Mouse (Mus musculus): Measurements from ENCODE around the gene Krt7.

Gene Krt7

DNA sequence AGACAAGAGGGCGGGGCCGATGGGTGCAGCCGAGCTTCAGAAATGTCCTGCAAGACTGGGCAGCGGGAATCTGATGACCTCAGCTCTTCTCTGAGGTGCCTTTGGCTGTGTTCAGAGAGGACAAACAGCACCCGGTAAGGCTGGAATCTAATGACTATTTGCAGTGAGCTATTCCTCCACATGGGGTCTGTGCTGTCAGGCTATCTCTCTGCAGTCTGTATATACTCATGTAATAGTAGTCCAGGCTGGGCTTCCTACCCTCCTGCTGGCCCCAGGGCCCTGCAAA lies 34.1 kb upstream of the Krt7 start:
- in situ Hi-C loops (cut with MboI) = no loop called here

DNA sequence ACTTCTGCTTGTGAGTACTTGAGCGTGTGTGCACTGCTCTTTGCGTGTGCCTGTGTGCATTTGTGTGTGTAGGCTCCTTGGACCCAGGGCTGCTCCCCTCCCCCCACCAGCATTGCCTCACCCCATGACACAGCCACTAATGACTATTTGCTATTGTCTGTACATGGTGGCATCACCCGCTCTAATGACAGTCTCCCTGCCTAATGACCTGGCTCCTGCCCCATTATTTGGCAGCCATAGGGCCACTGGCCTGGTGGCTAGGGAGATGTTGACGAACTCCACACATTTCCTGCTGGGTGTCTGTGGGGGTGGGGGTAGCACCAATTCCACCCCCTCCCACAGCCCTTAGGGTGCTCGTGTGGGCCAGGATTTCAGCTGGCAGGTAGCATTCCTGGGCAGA lies 32.2 kb upstream of the Krt7 start:
- in situ Hi-C loops (cut with MboI) = no loop called here

DNA sequence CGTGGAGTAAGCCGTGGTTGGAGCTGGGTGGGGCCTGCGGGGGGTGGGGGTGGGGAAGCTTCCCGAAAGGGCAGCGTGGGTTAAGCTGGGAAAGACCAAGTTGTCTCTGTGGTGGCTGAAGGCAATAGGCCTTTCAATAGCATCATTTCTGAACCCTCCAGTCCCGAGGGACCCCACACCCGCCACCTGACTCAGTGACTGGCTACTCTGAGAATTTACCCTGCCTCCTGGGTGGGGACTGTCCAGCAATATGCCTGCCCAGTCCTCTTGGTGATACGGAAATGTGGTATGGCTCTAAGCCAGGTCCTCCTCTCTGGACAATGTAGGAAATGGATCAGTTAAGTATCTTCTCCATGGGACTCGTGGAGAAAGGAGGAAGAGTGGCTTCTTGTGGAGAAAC lies 29.1 kb upstream of the Krt7 start:
- in situ Hi-C loops (cut with MboI) = no loop called here

DNA sequence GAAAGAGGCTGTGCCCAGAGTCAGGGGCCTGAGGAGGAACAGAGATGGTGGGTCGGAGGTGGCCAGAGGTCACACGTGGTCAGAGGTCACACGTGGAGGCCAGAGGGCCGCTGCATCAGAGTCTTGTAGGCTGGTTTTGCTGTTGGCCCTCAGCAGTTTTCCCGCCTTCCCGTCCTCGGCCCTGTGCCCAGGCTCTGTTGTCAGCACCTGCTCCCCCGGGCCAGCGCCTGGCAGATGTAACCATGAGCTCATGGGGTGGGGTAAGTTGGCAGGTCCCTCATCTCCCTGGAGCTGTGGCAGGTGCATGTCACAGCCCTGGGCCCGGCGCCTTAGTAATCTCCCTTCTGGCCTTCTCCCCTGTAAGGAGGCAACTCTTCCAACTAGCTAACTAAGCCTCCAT lies 28.0 kb upstream of the Krt7 start:
- in situ Hi-C loops (cut with MboI) = no loop called here

DNA sequence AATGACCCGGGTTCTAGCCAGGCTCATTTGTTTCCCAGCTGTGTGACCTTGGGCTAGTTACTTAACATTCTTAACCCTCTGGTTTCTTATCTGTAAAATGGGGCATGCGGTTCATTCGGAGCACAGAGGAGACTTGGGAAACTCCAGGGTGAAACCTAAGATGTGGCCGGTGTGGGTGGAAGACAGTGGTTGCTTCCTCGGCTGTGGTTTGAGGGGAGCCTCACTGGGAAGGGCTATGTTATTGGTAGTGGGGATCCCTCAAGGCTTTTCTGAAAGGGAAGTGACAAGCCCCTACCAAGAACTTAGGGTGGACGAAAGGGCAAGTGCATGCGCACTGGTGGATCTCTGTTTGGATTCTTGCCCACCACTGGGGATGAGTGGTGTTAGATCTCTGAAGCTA lies 26.2 kb upstream of the Krt7 start:
- in situ Hi-C loops (cut with MboI) = no loop called here

DNA sequence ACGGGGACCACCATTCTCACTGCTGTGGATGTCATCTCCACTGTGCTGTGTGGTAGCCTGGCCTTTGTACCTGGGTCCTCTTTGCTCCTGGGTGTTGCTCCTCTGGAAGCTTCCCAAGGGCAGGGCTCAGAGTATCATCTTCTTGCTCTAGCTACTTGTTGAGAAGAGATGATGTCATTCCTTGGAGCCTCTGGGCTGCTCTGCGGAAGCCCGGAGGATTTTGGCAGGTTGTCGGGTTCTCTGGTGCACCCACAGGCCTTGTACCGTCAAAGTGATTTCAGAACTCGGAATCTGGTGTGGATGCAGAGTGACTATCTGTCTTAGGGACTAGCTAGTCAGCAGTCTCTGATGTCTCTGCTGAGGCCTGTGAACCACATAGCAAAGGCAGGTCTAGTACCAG lies 25.8 kb upstream of the Krt7 start:
- in situ Hi-C loops (cut with MboI) = no loop called here

DNA sequence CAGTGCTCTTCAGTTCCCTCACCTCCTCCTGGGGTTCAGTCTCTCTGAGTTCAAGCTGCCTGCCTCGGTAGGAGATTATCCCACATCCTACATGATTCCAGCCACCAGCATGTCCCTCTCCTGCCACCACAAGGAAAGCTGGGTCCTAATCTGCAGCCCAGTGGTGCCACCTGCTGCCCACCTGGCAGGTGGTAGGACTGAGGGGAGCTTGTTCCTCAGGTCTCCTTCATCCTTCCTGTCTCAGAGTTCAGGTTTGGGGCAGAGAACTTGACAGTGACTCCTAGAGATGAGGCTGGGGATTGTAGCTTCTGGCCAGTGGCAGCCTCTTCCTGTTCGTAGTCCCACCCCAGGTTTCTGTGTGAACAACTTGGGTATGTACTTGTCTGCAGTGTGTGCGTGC lies 23.7 kb upstream of the Krt7 start:
- in situ Hi-C loops (cut with MboI) = no loop called here

DNA sequence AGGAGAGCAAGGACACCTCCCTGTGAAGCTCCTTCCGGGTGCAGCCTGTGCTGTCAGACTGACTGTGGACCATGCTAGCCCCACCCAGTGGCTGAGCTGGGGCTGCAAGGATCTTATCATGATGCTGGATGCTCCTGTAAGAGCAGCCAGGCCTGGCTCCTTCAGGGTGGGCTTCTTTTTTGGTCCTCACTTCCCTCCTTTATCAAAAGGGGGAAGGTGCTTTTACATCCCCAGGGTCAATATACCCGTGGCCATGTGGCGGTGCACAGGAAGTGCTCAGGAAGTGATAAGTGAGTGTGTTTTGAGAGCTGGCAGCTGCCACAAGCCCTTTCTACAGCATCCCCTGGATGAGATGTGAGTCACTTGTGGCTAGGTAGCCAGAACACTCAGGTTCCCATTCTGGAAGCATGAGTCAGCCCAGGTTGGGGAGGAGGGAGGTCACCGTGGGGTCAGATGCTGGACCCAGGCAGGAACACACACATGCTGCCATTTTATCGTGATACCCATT lies 22.8 kb upstream of the Krt7 start:
- in situ Hi-C loops (cut with MboI) = no loop called here

DNA sequence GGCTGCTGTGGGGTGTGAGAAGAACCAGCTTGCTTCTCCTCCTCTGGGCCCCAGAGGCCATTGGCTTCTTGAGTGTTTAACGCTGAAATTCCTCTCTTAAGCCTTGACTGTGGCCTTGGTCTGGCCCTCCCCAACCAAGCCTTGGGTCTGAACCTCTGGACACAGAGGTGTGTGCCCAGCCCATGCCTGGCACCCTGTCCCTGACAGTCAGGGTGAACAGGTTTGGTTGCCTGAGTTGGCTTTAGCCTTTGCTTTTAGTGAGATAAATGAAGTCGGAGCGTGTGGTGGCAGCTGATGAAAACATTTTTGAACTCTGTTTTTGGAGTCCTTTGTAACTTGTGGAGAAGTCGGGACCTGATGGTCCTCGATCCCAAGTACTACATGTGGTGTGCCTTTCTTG lies 20.6 kb upstream of the Krt7 start:
- in situ Hi-C loops (cut with MboI) = no loop called here

DNA sequence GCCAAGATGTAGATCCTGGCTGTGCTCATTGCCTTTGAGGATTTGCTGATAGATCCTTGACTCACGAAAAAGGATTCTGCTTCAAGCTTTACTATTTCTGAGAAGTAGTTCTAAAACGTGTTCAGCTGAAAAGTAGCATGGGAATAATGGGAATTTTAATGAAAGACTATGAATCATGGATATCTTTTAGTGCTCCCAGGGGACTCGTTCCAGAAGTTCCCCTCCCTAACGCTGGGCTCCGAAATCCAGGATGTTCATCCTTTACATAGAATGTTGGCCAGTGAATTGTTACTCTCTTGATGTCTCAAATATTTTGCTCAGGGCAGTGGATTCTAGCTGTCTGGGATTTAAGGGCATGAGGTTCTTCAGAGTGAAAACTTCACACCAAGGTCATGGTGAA lies 18.6 kb upstream of the Krt7 start:
- in situ Hi-C loops (cut with MboI) = no loop called here

DNA sequence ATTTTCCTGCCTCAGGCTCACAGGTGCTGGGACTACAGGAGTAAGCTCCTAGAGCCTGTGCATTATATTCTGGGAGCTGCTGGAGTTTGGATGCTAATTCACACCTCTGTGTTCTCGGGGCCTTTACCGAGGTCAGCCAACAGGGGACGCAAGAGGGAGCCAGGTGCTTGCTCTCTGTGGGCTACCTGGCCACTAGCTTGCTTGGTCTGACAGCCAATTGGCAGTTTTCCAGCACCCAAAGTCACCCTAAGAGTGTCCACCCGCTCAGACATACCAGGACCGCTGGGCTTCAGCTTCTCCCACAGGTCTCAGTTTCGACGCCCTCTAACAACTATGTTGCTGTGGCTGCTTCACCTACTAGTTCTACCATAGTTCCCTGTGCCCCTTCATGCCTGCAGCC lies 15.9 kb upstream of the Krt7 start:
- in situ Hi-C loops (cut with MboI) = no loop called here

DNA sequence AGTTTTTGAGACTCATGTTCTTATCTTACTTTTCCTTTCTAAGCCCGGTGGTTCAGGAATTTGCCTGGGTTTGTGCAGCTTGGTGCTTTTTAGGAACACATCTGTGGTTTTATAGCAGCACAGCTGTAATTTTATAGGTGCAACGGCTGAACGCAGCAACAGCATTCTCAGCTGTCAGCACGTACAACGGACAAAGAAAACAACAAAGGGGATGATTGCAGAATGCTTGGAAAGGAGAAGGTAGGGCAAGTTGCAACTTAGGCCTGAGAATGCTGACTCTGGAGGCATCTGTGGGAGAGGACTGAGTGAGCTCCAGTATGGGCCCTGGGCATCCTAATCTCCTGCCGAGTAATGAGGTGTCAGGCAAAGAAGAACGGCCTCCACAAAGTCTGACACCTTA lies 14.4 kb upstream of the Krt7 start:
- in situ Hi-C loops (cut with MboI) = no loop called here

DNA sequence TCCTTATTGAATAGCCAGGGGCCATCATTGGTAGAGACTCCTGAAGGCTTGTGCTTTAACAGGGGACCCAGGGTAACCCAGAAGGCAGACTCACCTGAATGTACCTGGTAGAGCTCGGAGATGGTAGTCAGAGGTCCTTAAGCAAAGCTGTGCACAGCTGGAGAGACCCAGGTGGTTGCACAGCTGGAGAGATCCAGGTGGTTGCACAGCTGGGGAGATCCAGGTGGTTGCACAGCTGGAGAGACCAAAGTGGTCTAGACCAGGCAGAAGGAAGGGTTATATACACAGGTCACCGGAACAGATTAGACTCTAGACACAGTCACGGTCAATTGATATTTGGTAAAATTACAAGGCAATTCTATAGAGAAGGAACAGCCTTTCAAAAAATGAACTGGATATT lies 13.9 kb upstream of the Krt7 start:
- in situ Hi-C loops (cut with MboI) = no loop called here

DNA sequence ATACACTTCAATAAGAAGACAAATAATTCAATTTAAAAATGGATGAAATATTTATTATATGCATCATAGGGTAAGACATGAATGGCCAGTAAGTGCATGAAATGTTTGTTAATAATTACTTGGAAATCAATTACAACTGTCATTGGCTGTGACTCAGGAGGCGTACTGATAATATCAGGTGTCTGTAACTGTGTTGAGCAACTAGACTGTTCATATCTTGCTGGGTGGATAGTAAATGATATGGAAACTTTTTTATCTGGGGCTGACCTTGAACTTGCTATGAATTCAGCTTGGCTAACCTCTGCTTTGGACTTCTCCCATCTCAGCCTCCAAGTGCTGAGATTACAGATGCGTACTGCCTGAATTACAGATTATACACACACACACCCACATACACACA lies 13.2 kb upstream of the Krt7 start:
- in situ Hi-C loops (cut with MboI) = no loop called here

DNA sequence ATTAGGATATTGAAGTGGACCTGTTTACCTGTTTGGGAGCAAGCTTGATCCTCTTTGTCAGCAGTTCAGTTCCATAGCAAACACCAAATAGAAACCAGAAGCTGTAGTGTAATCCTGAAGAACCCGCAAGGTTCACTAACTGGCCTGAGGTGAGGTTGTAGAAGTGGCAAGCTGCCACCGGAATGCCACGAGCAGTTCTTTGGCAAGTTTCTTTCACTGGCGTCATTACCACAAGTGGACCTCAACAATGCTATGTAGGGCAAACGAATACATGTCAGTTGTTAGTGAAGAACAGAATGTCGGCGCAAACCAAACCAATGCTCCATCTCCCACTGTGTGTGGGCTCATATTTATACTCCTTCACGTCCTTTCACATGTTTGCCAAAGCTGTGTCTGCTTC lies 12.6 kb upstream of the Krt7 start:
- in situ Hi-C loops (cut with MboI) = no loop called here

DNA sequence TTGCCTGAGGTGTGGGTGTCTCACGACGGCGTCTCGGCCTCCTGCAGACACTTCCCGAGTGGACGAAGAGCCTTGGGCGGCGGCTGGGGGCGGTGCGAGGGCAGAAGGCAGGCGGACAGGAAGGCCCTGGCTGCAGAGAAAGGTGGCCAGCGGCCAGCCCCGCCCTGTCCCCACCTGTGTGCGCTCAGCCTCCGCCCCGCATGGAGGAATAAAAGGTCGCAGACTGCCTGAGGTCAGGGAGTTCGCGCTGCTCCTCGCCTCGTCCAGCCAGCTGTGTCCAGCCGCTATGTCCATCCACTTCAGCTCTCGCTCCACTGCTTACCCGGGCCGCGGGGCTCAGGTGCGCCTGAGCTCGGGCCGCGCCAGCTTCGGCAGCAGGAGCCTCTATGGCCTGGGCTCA lies 1.3 kb downstream of the Krt7 start:
- in situ Hi-C loops (cut with MboI) = no loop called here

DNA sequence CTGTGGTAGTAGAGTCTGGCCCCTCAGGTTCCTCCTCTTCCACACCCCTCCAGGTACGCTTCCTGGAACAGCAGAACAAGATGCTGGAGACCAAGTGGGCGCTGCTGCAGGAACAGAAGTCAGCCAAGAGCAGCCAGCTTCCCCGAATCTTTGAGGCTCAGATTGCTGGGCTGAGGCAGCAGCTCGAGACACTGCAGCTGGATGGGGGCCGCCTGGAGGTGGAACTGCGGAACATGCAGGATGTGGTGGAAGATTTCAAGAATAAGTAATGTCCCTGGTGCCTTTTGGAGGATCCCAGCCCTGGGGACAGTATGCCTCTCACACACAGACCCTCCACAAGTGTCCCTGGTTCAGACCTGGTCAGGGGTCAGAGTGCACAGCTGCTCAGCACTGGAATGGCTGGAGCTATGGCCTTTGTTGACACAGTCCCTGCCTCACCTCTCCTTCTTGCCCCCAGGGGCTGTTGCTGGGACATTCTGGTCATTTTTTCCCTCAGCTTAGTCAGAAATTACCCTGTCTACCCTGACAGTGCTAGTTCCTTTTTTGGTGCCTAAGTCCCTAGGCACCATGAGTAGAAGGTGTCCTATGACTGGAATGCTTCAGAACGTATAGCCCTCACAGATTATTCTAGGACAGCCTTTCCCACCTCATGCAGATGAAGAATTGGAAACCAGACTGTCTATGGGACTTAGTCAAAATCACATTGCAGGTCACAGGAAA lies 3.2 kb downstream of the Krt7 start:
- in situ Hi-C loops (cut with MboI) = no loop called here

DNA sequence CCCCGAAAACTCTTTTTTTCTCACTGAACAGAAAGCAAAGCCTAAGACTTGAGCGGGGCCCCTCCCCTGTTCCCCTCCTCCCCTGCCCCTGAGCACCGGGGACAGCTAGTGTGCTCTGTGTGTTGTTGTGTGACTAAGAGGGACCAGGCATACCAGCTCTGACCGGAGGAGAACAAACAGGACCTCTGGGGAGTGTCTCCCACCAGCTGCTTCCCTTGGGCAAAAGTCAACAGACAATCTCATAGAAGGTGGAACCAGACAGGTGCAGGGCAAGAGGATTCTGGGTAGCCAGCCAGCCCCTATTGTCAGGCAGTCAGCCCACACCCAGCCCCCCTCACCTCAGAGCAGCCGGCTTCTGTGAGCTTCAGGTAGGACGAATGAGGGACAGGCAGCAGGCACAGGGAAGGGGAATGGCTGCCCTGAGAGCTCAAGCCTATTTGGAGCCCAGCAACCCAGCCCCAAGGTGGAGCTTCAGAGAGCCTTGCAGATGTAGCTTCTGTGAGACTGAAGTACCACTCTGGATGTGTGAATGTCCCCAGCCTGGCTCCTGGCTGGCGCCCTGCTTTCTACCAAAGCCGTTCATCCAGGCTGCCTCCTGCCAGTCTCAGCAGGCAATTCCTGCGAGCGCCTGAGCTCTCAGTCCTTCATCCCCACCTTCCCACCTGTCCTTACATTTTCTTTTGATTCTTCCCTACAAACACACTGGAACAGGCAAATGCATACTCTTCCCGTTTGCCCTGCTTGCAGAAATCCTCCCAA lies 4.1 kb downstream of the Krt7 start:
- in situ Hi-C loops (cut with MboI) = no loop called here

DNA sequence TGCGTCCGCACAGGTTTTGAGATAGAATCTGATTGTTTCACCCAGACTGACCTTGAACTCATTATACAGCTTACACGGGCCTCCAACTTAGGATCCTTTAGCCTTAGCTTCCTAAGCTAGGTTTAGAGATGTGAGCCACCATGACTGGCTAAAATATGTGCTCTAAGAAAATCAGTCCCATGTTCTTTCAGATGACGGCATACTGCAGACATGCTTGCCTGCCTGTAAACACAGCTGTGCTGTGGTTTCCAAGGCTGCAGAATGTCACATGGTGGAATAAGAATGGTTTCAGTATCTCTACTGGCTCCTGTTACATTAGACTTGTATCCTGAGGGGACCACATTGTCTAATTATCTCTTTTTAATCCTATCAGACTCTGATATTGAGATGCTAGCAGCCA lies 8.1 kb downstream of the Krt7 start:
- in situ Hi-C loops (cut with MboI) = no loop called here

DNA sequence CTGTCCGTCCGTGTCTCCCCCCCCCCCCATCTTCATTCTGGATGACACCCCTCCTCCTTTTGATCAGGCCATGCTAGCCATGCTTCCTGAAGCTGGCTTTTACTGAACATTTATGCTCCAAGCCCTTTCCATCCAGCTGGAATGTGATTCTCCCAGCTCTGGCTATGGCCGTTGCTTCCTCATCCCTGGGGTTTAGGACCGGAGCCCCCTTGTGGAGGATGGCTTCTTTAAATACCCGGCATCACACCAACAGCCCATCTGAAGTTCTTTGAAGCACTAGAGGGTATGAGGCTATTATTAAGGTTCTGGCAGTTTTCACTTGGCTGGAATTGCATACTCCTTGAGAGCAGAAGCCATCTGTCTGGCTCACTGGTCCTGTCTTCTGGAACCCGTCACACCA lies 10.1 kb downstream of the Krt7 start:
- in situ Hi-C loops (cut with MboI) = no loop called here

DNA sequence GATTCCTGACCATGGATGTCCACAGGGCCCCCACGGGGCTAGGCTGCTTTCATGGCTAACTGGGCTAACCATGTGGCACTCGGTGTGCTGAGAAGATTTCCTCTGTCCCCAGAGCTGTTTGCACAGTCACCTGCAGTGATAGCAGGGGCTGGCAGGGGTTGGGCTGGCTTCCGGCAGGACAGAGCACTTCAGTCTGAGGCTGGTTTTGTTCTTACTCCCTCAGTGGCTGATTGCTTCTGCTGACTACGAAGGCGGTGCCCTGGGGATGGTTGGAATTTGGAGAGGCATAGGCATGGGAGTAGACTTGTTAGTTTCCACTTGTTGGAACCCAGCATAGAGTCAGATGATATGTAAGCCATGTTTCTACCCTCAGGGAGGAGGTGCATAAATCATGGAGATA lies 14.1 kb downstream of the Krt7 start:
- in situ Hi-C loops (cut with MboI) = no loop called here

DNA sequence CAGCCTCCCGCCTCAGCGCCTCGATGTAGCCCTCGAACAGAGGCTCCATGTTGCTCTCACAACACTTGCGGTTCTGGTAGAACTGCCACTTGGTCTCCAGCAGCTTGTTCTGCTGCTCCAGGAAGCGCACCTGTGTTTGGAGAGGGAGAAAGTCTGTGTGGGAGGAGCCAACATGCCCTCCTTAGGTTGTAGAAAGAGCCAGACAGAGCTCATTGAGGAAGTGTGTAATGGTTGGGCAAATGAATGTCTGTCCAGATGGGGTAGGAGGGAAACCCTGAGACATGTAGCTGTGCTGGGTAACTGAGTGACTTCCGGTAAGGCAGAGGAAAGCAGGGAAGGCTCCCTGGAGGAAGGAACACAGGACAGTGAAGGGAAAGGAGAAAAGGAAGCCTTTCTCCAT lies 25.8 kb downstream of the Krt7 start:
- in situ Hi-C loops (cut with MboI) = no loop called here

DNA sequence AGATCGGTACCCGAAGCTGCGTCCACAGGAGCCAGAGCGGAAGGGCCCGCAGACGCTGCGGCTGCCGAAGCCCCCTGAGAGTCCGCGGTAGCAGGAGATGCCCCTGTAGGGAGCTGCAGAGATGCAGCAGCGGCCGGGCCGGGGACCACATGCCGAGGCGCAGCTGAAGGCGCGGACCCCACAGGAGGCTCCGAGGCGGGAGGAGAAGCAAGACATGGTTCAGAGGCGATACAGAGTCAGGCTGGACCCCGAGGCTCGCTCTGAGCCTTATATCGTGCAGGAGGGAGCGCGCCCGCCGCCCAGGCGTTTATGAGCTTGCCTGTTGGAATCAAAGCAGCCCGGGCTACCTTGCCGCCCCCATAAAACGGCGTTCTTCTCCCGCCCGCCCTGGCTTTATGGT lies 27.7 kb downstream of the Krt7 start, which contains the start of gene Krt87:
Krt87 (minus strand) TSS at position 250 of the 400 bp plus-strand sequence.
- in situ Hi-C loops (cut with MboI) = no loop called here

DNA sequence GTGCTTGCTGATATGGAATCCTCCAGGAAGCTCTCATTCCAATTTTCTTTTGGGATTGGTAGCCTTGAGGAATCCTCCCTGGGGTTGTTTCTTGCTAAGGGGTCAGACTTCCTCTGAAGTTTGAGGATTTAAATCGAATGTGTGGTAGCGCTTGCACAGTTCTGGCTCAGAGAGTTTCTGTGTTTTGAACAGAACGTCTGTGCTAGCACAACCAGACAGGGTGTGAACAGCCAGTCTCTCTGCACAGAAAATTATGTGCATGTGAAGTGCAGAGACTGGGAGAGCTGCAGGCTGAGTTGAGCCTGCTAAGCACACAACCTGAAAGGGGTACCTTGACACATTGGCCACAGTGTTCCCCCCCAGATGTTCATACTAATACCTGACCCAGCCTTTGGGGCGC lies 30.0 kb downstream of the Krt7 start:
- in situ Hi-C loops (cut with MboI) = no loop called here

All from mature B cell (primary cell).